Mouse (Mus musculus): ENCODE results near the gene Rbm47. TPM values are rescaled to one million over a fixed set of nuclear protein-coding genes. Genes with fewer than 3 reads are reported as not detected.
A peak's percentile ranks its signal among the peaks of the same experiment; 100 is the strongest.

Rbm47 gene
- polyA plus RNA-seq, 1 experiment from 2014 or later: 28.5 TPM

- WGBS: 52% methylated on average over 9 of the region's 9 CpGs
- Histone ChIP-seq H3K4me1 (no peaks in the 10 kb centered on the region; the same call in 1 of the 2 replicates), H3K4me2 (no peak overlapping the region), H3K9ac (no peak overlapping the region), H3K4me3 (no peak overlapping the region), H3K27me3 (no peaks in the 10 kb centered on the region), H3K36me3 (no peaks in the 10 kb centered on the region), H3K9me3 (no peaks in the 10 kb centered on the region), H3K27ac (no peak overlapping the region)
- ATAC-seq (ENCODE audit: borderline replicate concordance, extremely low read depth, low FRiP score, low TSS enrichment): no peak
Measured at GRCm38 (mm10) chr5:66054394-66054793, 118.5 kb downstream of the Rbm47 start.

GRCm38 (mm10) chr5:66052777-66053548 is 120.0 kb downstream of the Rbm47 start:
- no peak overlapping the region for H3K4me2 ChIP-seq
- ATAC-seq (ENCODE audit: borderline replicate concordance, extremely low read depth, low FRiP score, low TSS enrichment): no peak
- H3K9ac ChIP-seq: no peak overlapping the region
- no peaks in the 10 kb centered on the region; the same call in 1 of the 2 replicates for H3K4me1 ChIP-seq
- WGBS: 67% methylated on average over 20 of the region's 20 CpGs
- H3K36me3 ChIP-seq: no peaks in the 10 kb centered on the region
- no peaks in the 10 kb centered on the region for H3K9me3 ChIP-seq
- no peaks in the 10 kb centered on the region for H3K27me3 ChIP-seq
- no peak overlapping the region for H3K27ac ChIP-seq
- no peak overlapping the region for H3K4me3 ChIP-seq

GRCm38 (mm10) chr5:66050841-66051240 is 122.1 kb downstream of the Rbm47 start:
- no peak overlapping the region for H3K4me2 ChIP-seq

GRCm38 (mm10) chr5:66046356-66046755 is 126.6 kb downstream of the Rbm47 start:
- Histone ChIP-seq H3K4me3 (no peak overlapping the region), H3K9me3 (no peaks in the 10 kb centered on the region), H3K4me2 (no peak overlapping the region), H3K36me3 (no peaks in the 10 kb centered on the region), H3K4me1 (peaks cover 15% of the 10 kb centered on the region), H3K27ac (no peak overlapping the region), H3K27me3 (no peaks in the 10 kb centered on the region), H3K9ac (no peak overlapping the region)
- no peak for ATAC-seq (ENCODE audit: borderline replicate concordance, extremely low read depth, low FRiP score, low TSS enrichment)
- 56% methylated on average over 3 of the region's 3 CpGs for WGBS

More at GRCm38 (mm10) chr5:66050841-66051240, 122.1 kb downstream of the Rbm47 start:
- Histone ChIP-seq H3K27me3 (no peaks in the 10 kb centered on the region), H3K4me3 (no peak overlapping the region), H3K9ac (no peak overlapping the region), H3K36me3 (no peaks in the 10 kb centered on the region), H3K27ac (no peak overlapping the region), H3K9me3 (no peaks in the 10 kb centered on the region), H3K4me1 (peaks cover 4% of the 10 kb centered on the region; the same call in 1 of the 2 replicates)
- 63% methylated on average over 5 of the region's 5 CpGs for WGBS
- no peak for ATAC-seq (ENCODE audit: borderline replicate concordance, extremely low read depth, low FRiP score, low TSS enrichment)

- no peak for ATAC-seq (ENCODE audit: borderline replicate concordance, extremely low read depth, low FRiP score, low TSS enrichment)
- H3K9me3 ChIP-seq: no peaks in the 10 kb centered on the region
- H3K27ac ChIP-seq: peak overlapping the region; percentile 20; the same call in 1 of the 2 replicates
- H3K4me2 ChIP-seq: no peak overlapping the region
- peaks cover 15% of the 10 kb centered on the region for H3K4me1 ChIP-seq
- H3K27me3 ChIP-seq: no peaks in the 10 kb centered on the region
- H3K9ac ChIP-seq: no peak overlapping the region
- no peaks in the 10 kb centered on the region for H3K36me3 ChIP-seq
- no peak overlapping the region for H3K4me3 ChIP-seq
- WGBS: 57% methylated on average over 3 of the region's 3 CpGs
Measured at GRCm38 (mm10) chr5:66043897-66044296, 129.0 kb downstream of the Rbm47 start.

- peaks cover 18% of the 10 kb centered on the region for H3K4me1 ChIP-seq
- 40% methylated on average over 10 of the region's 10 CpGs for WGBS
- no peaks in the 10 kb centered on the region for H3K27me3 ChIP-seq
- H3K4me2 ChIP-seq: peak overlapping the region; percentile 30; the same call in 1 of the 2 replicates
- no peaks in the 10 kb centered on the region for H3K9me3 ChIP-seq
- H3K4me3 ChIP-seq: no peak overlapping the region
- no peak overlapping the region for H3K9ac ChIP-seq
- H3K36me3 ChIP-seq: no peaks in the 10 kb centered on the region
- ATAC-seq (ENCODE audit: borderline replicate concordance, extremely low read depth, low FRiP score, low TSS enrichment): no peak
- H3K27ac ChIP-seq: peak overlapping the region; percentile 74
Measured at GRCm38 (mm10) chr5:66042651-66043340, 130.1 kb downstream of the Rbm47 start.

- Histone ChIP-seq H3K9ac (no peak overlapping the region), H3K4me1 (peaks cover 34% of the 10 kb centered on the region), H3K27ac (no peak overlapping the region), H3K36me3 (no peaks in the 10 kb centered on the region), H3K27me3 (no peaks in the 10 kb centered on the region), H3K9me3 (no peaks in the 10 kb centered on the region), H3K4me2 (no peak overlapping the region), H3K4me3 (no peak overlapping the region)
- 59% methylated on average over 7 of the region's 7 CpGs for WGBS
- ATAC-seq (ENCODE audit: borderline replicate concordance, extremely low read depth, low FRiP score, low TSS enrichment): no peak
Measured at GRCm38 (mm10) chr5:66040744-66041279, 132.1 kb downstream of the Rbm47 start.

- Histone ChIP-seq H3K4me1 (peaks cover 36% of the 10 kb centered on the region), H3K4me2 (no peak overlapping the region), H3K27ac (no peak overlapping the region), H3K36me3 (no peaks in the 10 kb centered on the region), H3K9ac (no peak overlapping the region), H3K4me3 (no peak overlapping the region), H3K27me3 (no peaks in the 10 kb centered on the region), H3K9me3 (no peaks in the 10 kb centered on the region)
- WGBS: 81% methylated on average over 2 of the region's 2 CpGs
- ATAC-seq (ENCODE audit: borderline replicate concordance, extremely low read depth, low FRiP score, low TSS enrichment): no peak
Measured at GRCm38 (mm10) chr5:66039813-66040212, 133.1 kb downstream of the Rbm47 start.

GRCm38 (mm10) chr5:66037066-66037465 is 135.9 kb downstream of the Rbm47 start:
- peak; percentile 84 for ATAC-seq (ENCODE audit: borderline replicate concordance, extremely low read depth, low FRiP score, low TSS enrichment)
- no peaks in the 10 kb centered on the region for H3K27me3 ChIP-seq
- peaks cover 25% of the 10 kb centered on the region for H3K4me1 ChIP-seq
- H3K9ac ChIP-seq: no peak overlapping the region
- H3K4me3 ChIP-seq: no peak overlapping the region
- H3K9me3 ChIP-seq: no peaks in the 10 kb centered on the region
- 47% methylated on average over 6 of the region's 6 CpGs for WGBS
- H3K27ac ChIP-seq: 0 out of 2 replicates have a peak overlapping the region, but pooled peaks have one; percentile 63
- H3K4me2 ChIP-seq: no peak overlapping the region
- H3K36me3 ChIP-seq: no peaks in the 10 kb centered on the region

- no peaks in the 10 kb centered on the region for H3K27me3 ChIP-seq
- H3K4me2 ChIP-seq: no peak overlapping the region
- peaks cover 25% of the 10 kb centered on the region for H3K4me1 ChIP-seq
- no peak overlapping the region for H3K4me3 ChIP-seq
- peak overlapping the region; percentile 63; the same call in 1 of the 2 replicates for H3K27ac ChIP-seq
- no peaks in the 10 kb centered on the region for H3K36me3 ChIP-seq
- 31% methylated on average over 7 of the region's 7 CpGs for WGBS
- peak; percentile 66; the same call in 1 of the 2 replicates for ATAC-seq (ENCODE audit: borderline replicate concordance, extremely low read depth, low FRiP score, low TSS enrichment)
- H3K9ac ChIP-seq: no peak overlapping the region
- H3K9me3 ChIP-seq: no peaks in the 10 kb centered on the region
Measured at GRCm38 (mm10) chr5:66036440-66037054, 136.4 kb downstream of the Rbm47 start.

GRCm38 (mm10) chr5:66034375-66035195 is 138.3 kb downstream of the Rbm47 start:
- Histone ChIP-seq H3K9ac (no peak overlapping the region), H3K27me3 (no peaks in the 10 kb centered on the region), H3K36me3 (no peaks in the 10 kb centered on the region), H3K4me2 (no peak overlapping the region), H3K4me1 (peaks cover 25% of the 10 kb centered on the region), H3K27ac (no peak overlapping the region), H3K4me3 (no peak overlapping the region), H3K9me3 (no peaks in the 10 kb centered on the region)
- no peak for ATAC-seq (ENCODE audit: borderline replicate concordance, extremely low read depth, low FRiP score, low TSS enrichment)
- 58% methylated on average over 14 of the region's 14 CpGs for WGBS
